Mouse (Mus musculus) duodenum, adult 2 months (tissue): Measurements from ENCODE around the gene Tnks2. TPM values are rescaled to one million over a fixed set of nuclear protein-coding genes. Genes with fewer than 3 reads are reported as not detected.

Experiments
- polyA plus RNA-seq: library from polyadenylated mRNA; depleted of rRNA; stranded (reverse); fragments of >200 nt; gene quantifications from 2 replicates; pipeline ENCODE4 v1.2.3, GENCODE M21; 2012; ENCODE audit warnings: low replicate concordance; rRNA removed

Tnks2 gene
- 5.0 and 10.7 TPM in 2 replicates for polyA plus RNA-seq

DNA sequence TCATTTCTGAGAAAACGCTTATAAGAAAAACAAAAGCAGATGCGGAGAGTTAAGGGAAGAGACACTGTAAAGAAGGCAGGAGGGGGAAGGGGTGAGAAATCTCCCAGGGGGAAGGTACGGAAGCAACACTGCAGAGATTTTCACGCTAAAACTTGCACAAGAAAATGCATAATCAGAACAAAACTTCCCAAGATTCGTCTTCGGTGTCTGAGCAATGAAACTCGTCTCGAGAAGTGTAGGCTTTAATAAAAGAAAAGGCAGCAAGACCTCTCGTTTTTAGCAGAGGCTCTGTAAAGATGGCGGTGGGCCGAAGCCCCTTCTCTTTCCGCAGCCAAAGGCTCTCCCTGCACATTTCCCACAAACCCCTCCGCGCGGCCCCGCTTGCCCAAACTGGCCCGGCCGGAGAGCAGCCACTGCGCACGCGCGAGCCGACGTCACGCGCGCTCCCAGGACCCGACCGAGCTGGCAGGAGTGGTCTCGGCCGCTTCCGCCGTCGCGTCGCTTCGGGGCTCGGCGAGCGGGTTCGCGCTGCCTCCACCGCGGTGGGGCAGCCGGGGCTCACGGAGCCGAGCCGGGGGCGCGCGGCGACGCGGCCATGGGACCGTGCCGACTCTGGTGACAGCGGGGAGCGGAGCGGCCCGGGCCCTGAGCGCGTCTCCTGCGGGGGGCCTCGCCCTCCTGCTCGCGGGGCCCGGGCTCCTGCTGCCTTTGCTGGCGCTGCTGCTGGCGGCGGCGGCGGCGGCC, at the start of gene Tnks2:
Gene Tnks2 (plus strand): TSS at position 445 of the 744 bp plus-strand sequence.

GRCm38 (mm10) chr19:36919466-36919865, 85.4 kb downstream of the Tnks2 start, which contains the start of gene Fgfbp3:
Fgfbp3 (minus strand) TSS chr19:36919615.

GRCm38 (mm10) chr19:36925671-36926552, 91.9 kb downstream of the Tnks2 start, which contains the start of gene Btaf1:
Btaf1 (plus strand) TSS chr19:36926079.

Other genes starting within 250 kb of the Tnks2 start
- gene Ppp1r3c, start 97.6 kb upstream of the Tnks2 start, polyA plus RNA-seq: 0.52 and 1.4 TPM in 2 replicates
- gene Fgfbp3, start 85.4 kb downstream of the Tnks2 start, polyA plus RNA-seq: 5.7 and 8.0 TPM in 2 replicates
- 1.4 and 1.6 TPM in 2 replicates for gene Btaf1, start 91.8 kb downstream of the Tnks2 start, polyA plus RNA-seq